Mouse (Mus musculus): ENCODE results near the gene Jade1. TPM values are rescaled to one million over a fixed set of nuclear protein-coding genes. Genes with fewer than 3 reads are reported as not detected.

Gene Jade1
- polyA plus RNA-seq, 1 experiment from 2014 or later: 13.5 TPM

GRCm38 (mm10) chr3:41614230-41614985 is 58.9 kb downstream of the Jade1 start:
- Histone ChIP-seq H3K9ac (no peak overlapping the region), H3K36me3 (peaks cover 42% of the 10 kb centered on the region), H3K4me2 (replicated peaks) (no peak overlapping the region), H3K27me3 (no peaks in the 10 kb centered on the region), H3K4me1 (no peaks in the 10 kb centered on the region), H3K4me3 (replicated peaks) (no peak overlapping the region), H3K27ac (replicated peaks) (no peak overlapping the region), H3K9me3 (replicated peaks) (no peaks in the 10 kb centered on the region)
- ATAC-seq (ENCODE audit: insufficient number of reproducible peaks, low FRiP score, low TSS enrichment, low read depth): no peak
- 83% methylated on average over 5 of the region's 5 CpGs for WGBS

GRCm38 (mm10) chr3:41618036-41618435 is 62.5 kb downstream of the Jade1 start:
- Histone ChIP-seq H3K9me3 (replicated peaks) (no peaks in the 10 kb centered on the region), H3K4me2 (replicated peaks) (no peak overlapping the region), H3K4me1 (no peaks in the 10 kb centered on the region), H3K36me3 (peaks cover 16% of the 10 kb centered on the region), H3K27me3 (no peaks in the 10 kb centered on the region), H3K9ac (no peak overlapping the region), H3K4me3 (replicated peaks) (no peak overlapping the region), H3K27ac (replicated peaks) (no peak overlapping the region)
- 72% methylated on average over 3 of the region's 3 CpGs for WGBS
- ATAC-seq (ENCODE audit: insufficient number of reproducible peaks, low FRiP score, low TSS enrichment, low read depth): no peak

- Histone ChIP-seq H3K9ac (no peak overlapping the region), H3K4me2 (replicated peaks) (no peak overlapping the region), H3K27me3 (no peaks in the 10 kb centered on the region), H3K4me3 (replicated peaks) (no peak overlapping the region), H3K9me3 (replicated peaks) (no peaks in the 10 kb centered on the region), H3K27ac (replicated peaks) (no peak overlapping the region), H3K36me3 (peaks cover 12% of the 10 kb centered on the region), H3K4me1 (no peaks in the 10 kb centered on the region)
- ATAC-seq (ENCODE audit: insufficient number of reproducible peaks, low FRiP score, low TSS enrichment, low read depth): no peak
- 90% methylated on average over 3 of the region's 3 CpGs for WGBS
These were observed 63.0 kb downstream of the Jade1 start for GRCm38 (mm10) chr3:41618488-41618887.

- Histone ChIP-seq H3K27ac (replicated peaks) (no peak overlapping the region), H3K4me3 (replicated peaks) (no peak overlapping the region), H3K4me1 (no peaks in the 10 kb centered on the region), H3K36me3 (no peaks in the 10 kb centered on the region), H3K9ac (no peak overlapping the region), H3K4me2 (replicated peaks) (no peak overlapping the region), H3K9me3 (replicated peaks) (no peaks in the 10 kb centered on the region), H3K27me3 (no peaks in the 10 kb centered on the region)
- 88% methylated on average over 7 of the region's 7 CpGs for WGBS
- ATAC-seq (ENCODE audit: insufficient number of reproducible peaks, low FRiP score, low TSS enrichment, low read depth): no peak
These were observed 65.4 kb downstream of the Jade1 start for GRCm38 (mm10) chr3:41620971-41621370.

GRCm38 (mm10) chr3:41655642-41656041 is 100.1 kb downstream of the Jade1 start:
- H3K4me3 ChIP-seq (replicated peaks): no peak overlapping the region
- no peaks in the 10 kb centered on the region for H3K27me3 ChIP-seq
- H3K9ac ChIP-seq: no peak overlapping the region
- ATAC-seq (ENCODE audit: insufficient number of reproducible peaks, low FRiP score, low TSS enrichment, low read depth): no peak
- no peaks in the 10 kb centered on the region for H3K4me1 ChIP-seq
- no peak overlapping the region for H3K27ac ChIP-seq (replicated peaks)
- no peak overlapping the region for H3K4me2 ChIP-seq (replicated peaks)
- H3K9me3 ChIP-seq (replicated peaks): no peaks in the 10 kb centered on the region
- 91% methylated on average over 1 of the region's 1 CpGs for WGBS
- peaks cover 15% of the 10 kb centered on the region; the same call in 1 of the 2 replicates for H3K36me3 ChIP-seq

Other genes with a start within 250 kb of the Jade1 start
- 20.5 and 23.0 TPM in 2 replicates for gene Sclt1, start 186.8 kb downstream of the Jade1 start, polyA plus RNA-seq (2015; fragmentation: Nextera tagmentation; extraction: Ambion mirVana)
- gene D3Ertd751e, start 186.9 kb downstream of the Jade1 start, polyA plus RNA-seq (2015; fragmentation: Nextera tagmentation; extraction: Ambion mirVana): 12.4 and 13.1 TPM in 2 replicates

All from embryonic facial prominence, embryonic 15.5 days (tissue).